Mouse (Mus musculus): ENCODE measurements at regions not wholly inside any gene's neighbourhood (a gene's known extent, or its start where the extent isn't known, plus 50 kb on each side); places are given as distances from the start of the nearest gene placed in this dataset.
"Not testable (repeated sequence)": the region's sequence is repeated elsewhere in the genome, so short reads cannot be mapped to it uniquely, and the experiment has no call there.

GRCm38 (mm10) chr6:117701547-117701946, 139.4 kb upstream of the Zfp637 start:
- Histone ChIP-seq H3K4me3 (ENCODE audit: low read depth, low read length) (no peak overlapping the region), H3K4me1 (replicated peaks; ENCODE audit: control insufficient read depth, insufficient read depth, low read length) (no peaks in the 10 kb centered on the region), H3K27ac (ENCODE audit: low read depth, low read length) (no peak overlapping the region), H3K36me3 (ENCODE audit: control insufficient read depth, insufficient read depth) (no peaks in the 10 kb centered on the region), H3K27me3 (replicated peaks; ENCODE audit: control insufficient read depth, insufficient read depth, low read length) (no peaks in the 10 kb centered on the region), H3K4me2 (replicated peaks; ENCODE audit: low read depth) (no peak overlapping the region), H3K9ac (ENCODE audit: low read depth, low read length) (no peak overlapping the region), H3K9me3 (ENCODE audit: control insufficient read depth) (no peaks in the 10 kb centered on the region)
- no peak for TF ChIP-seq CTCF (IDR thresholded peaks at IDR 0.05; ENCODE audit: low read depth)
- ATAC-seq = no peak
- 94% methylated on average over 5 of the region's 5 CpGs for WGBS

GRCm38 (mm10) chr6:117706006-117706405, 135.0 kb upstream of the Zfp637 start:
- no peak for TF ChIP-seq CTCF (IDR thresholded peaks at IDR 0.05; ENCODE audit: low read depth)
- Histone ChIP-seq H3K27me3 (replicated peaks; ENCODE audit: control insufficient read depth, insufficient read depth, low read length) (no peaks in the 10 kb centered on the region), H3K4me3 (ENCODE audit: low read depth, low read length) (no peak overlapping the region), H3K27ac (ENCODE audit: low read depth, low read length) (no peak overlapping the region), H3K9me3 (ENCODE audit: control insufficient read depth) (no peaks in the 10 kb centered on the region), H3K36me3 (ENCODE audit: control insufficient read depth, insufficient read depth) (no peaks in the 10 kb centered on the region), H3K4me1 (replicated peaks; ENCODE audit: control insufficient read depth, insufficient read depth, low read length) (no peaks in the 10 kb centered on the region), H3K9ac (ENCODE audit: low read depth, low read length) (no peak overlapping the region), H3K4me2 (replicated peaks; ENCODE audit: low read depth) (no peak overlapping the region)
- ATAC-seq = peak; percentile 61; the same call in 1 of the 2 replicates
- WGBS = 32% methylated on average over 2 of the region's 2 CpGs

- 71% methylated on average over 3 of the region's 3 CpGs for WGBS
- no peak for ATAC-seq
- Histone ChIP-seq H3K9me3 (ENCODE audit: control insufficient read depth) (no peaks in the 10 kb centered on the region), H3K4me3 (ENCODE audit: low read depth, low read length) (no peak overlapping the region), H3K27me3 (replicated peaks; ENCODE audit: control insufficient read depth, insufficient read depth, low read length) (no peaks in the 10 kb centered on the region), H3K27ac (ENCODE audit: low read depth, low read length) (no peak overlapping the region), H3K4me2 (replicated peaks; ENCODE audit: low read depth) (no peak overlapping the region), H3K9ac (ENCODE audit: low read depth, low read length) (no peak overlapping the region), H3K4me1 (replicated peaks; ENCODE audit: control insufficient read depth, insufficient read depth, low read length) (no peaks in the 10 kb centered on the region), H3K36me3 (ENCODE audit: control insufficient read depth, insufficient read depth) (no peaks in the 10 kb centered on the region)
- TF ChIP-seq CTCF (IDR thresholded peaks at IDR 0.05; ENCODE audit: low read depth) = no peak
These were observed 131.8 kb upstream of the Zfp637 start for GRCm38 (mm10) chr6:117709212-117709611.

- no peak overlapping the region for H3K27ac ChIP-seq (ENCODE audit: low read depth, low read length)
- no peaks in the 10 kb centered on the region for H3K27me3 ChIP-seq (replicated peaks; ENCODE audit: control insufficient read depth, insufficient read depth, low read length)
- TF ChIP-seq CTCF (IDR thresholded peaks at IDR 0.05; ENCODE audit: low read depth) = no peak
- no peak overlapping the region for H3K4me2 ChIP-seq (replicated peaks; ENCODE audit: low read depth)
- H3K9me3 ChIP-seq (ENCODE audit: control insufficient read depth) = no peaks in the 10 kb centered on the region
- H3K36me3 ChIP-seq (ENCODE audit: control insufficient read depth, insufficient read depth) = no peaks in the 10 kb centered on the region
- ATAC-seq = no peak
- 73% methylated on average over 6 of the region's 6 CpGs for WGBS
- H3K4me3 ChIP-seq (ENCODE audit: low read depth, low read length) = no peak overlapping the region
- no peak overlapping the region for H3K9ac ChIP-seq (ENCODE audit: low read depth, low read length)
- H3K4me1 ChIP-seq (replicated peaks; ENCODE audit: control insufficient read depth, insufficient read depth, low read length) = no peaks in the 10 kb centered on the region
These were observed 125.8 kb upstream of the Zfp637 start for GRCm38 (mm10) chr6:117715056-117715777.

- not testable (repeated sequence) for H3K4me2 ChIP-seq (replicated peaks; ENCODE audit: low read depth); H3K27ac ChIP-seq (ENCODE audit: low read depth, low read length); ATAC-seq; H3K9ac ChIP-seq (ENCODE audit: low read depth, low read length); H3K36me3 ChIP-seq (ENCODE audit: control insufficient read depth, insufficient read depth); H3K4me1 ChIP-seq (replicated peaks; ENCODE audit: control insufficient read depth, insufficient read depth, low read length); H3K9me3 ChIP-seq (ENCODE audit: control insufficient read depth); H3K4me3 ChIP-seq (ENCODE audit: low read depth, low read length); H3K27me3 ChIP-seq (replicated peaks; ENCODE audit: control insufficient read depth, insufficient read depth, low read length)
- 86% methylated on average over 5 of the region's 40 CpGs for WGBS
These were observed 124.6 kb upstream of the Zfp637 start for GRCm38 (mm10) chr6:117716422-117716821.

GRCm38 (mm10) chr6:117752338-117752737, 88.6 kb upstream of the Zfp637 start:
- not testable (repeated sequence) for H3K27me3 ChIP-seq (replicated peaks; ENCODE audit: control insufficient read depth, insufficient read depth, low read length); H3K9me3 ChIP-seq (ENCODE audit: control insufficient read depth); H3K4me3 ChIP-seq (ENCODE audit: low read depth, low read length); H3K27ac ChIP-seq (ENCODE audit: low read depth, low read length); H3K4me1 ChIP-seq (replicated peaks; ENCODE audit: control insufficient read depth, insufficient read depth, low read length); H3K9ac ChIP-seq (ENCODE audit: low read depth, low read length); ATAC-seq; H3K4me2 ChIP-seq (replicated peaks; ENCODE audit: low read depth); H3K36me3 ChIP-seq (ENCODE audit: control insufficient read depth, insufficient read depth)
- peak; percentile 17; the same call in 1 of the 2 replicates for TF ChIP-seq CTCF (IDR thresholded peaks at IDR 0.05; ENCODE audit: low read depth)

GRCm38 (mm10) chr6:117755682-117756081, 85.3 kb upstream of the Zfp637 start:
- H3K36me3 ChIP-seq (ENCODE audit: control insufficient read depth, insufficient read depth); H3K27ac ChIP-seq (ENCODE audit: low read depth, low read length): not testable (repeated sequence)
- WGBS = 93% methylated on average over 2 of the region's 2 CpGs

More at GRCm38 (mm10) chr6:117755682-117756081, 85.3 kb upstream of the Zfp637 start:
- not testable (repeated sequence) for H3K4me3 ChIP-seq (ENCODE audit: low read depth, low read length); H3K4me2 ChIP-seq (replicated peaks; ENCODE audit: low read depth); H3K27me3 ChIP-seq (replicated peaks; ENCODE audit: control insufficient read depth, insufficient read depth, low read length); ATAC-seq; H3K4me1 ChIP-seq (replicated peaks; ENCODE audit: control insufficient read depth, insufficient read depth, low read length); H3K9me3 ChIP-seq (ENCODE audit: control insufficient read depth); H3K9ac ChIP-seq (ENCODE audit: low read depth, low read length)
